ENCODE assay signal across 19 mouse cellular contexts in the genomic region with DNA sequence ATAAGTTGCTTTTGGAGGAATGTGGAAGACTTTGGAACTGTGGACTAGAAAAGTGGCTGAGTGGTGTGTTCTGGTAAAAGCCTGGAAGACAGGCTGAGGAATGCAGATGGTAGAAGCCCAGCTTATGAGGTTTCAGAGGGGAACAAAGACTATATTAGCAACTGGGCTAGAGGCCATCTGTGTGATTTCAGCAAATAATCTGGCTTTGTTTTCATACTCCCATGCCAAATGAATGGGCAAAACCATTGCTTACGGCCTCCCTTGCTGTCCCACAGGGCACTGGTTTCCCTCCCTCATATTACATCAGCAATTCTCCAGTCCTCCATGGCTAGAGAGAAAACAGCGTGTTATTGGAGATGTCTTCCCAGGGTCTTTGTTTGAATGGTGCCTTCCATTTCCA. TPM values are rescaled to one million over a fixed set of nuclear protein-coding genes. Genes with fewer than 3 reads are reported as not detected.
DNase-seq lines count a peak whose midpoint lies in the region; ATAC-seq and TF ChIP-seq lines count a peak whose summit lies in the region.
"Had no signal": no experiment of that assay in that cellular context is flagged by ENCODE, and none has a peak within 500 bp of the region (broad histone marks: within the 10 kb centered on the region; RNA-seq: fewer than 3 reads in every experiment).

No protein-coding gene starts in this region.

- H3K27me3 ChIP-seq in midbrain, postnatal 0 days (ENCODE audit: insufficient read depth, low read length): no peaks in the 10 kb centered on the region
- no peaks in the 10 kb centered on the region for H3K27me3 ChIP-seq in midbrain, embryonic 15.5 days (replicated peaks)
- H3K27me3 ChIP-seq: intestine, embryonic 15.5 days; midbrain, embryonic 12.5 days; neural tube, embryonic 13.5 days had no signal

- no peaks in the 10 kb centered on the region for H3K36me3 ChIP-seq in midbrain, postnatal 0 days (ENCODE audit: insufficient read depth, low read length)
- H3K36me3 ChIP-seq in midbrain, embryonic 15.5 days (replicated peaks): no peaks in the 10 kb centered on the region
- H3K36me3 ChIP-seq: G1E; intestine, embryonic 15.5 days; midbrain, embryonic 12.5 days; neural tube, embryonic 13.5 days had no signal

- no peak for ATAC-seq in midbrain, postnatal 0 days (ENCODE audit: low FRiP score)
- ATAC-seq in midbrain, embryonic 15.5 days (replicated peaks): no peak
- ATAC-seq in activated CD4-positive, CD25-positive, alpha-beta regulatory T cell, adult 4 months: no peak
- ATAC-seq: intestine, embryonic 15.5 days had no signal

- peak; percentile 31 for DNase-seq in adrenal gland, postnatal 14 days
- DNase-seq in adrenal gland, postnatal 25 days: no peak
- DNase-seq in heart, adult 11 months: peak; percentile 90
- no peak for DNase-seq in heart, postnatal 25 days (ENCODE audit: low spot score)
- peak; percentile 40 for DNase-seq in midbrain, postnatal 0 days (ENCODE audit: low spot score)
- DNase-seq: cerebellum, adult 8-10 months; gastrocnemius, postnatal 14 days; kidney, postnatal 4 days; right cerebral cortex, adult 18-20 months; thymus, postnatal 14 days had no signal

- no peaks in the 10 kb centered on the region for H3K9me3 ChIP-seq in midbrain, postnatal 0 days (ENCODE audit: low read length)
- no peaks in the 10 kb centered on the region for H3K9me3 ChIP-seq in midbrain, embryonic 15.5 days
- H3K9me3 ChIP-seq: intestine, embryonic 15.5 days; midbrain, embryonic 12.5 days; neural tube, embryonic 13.5 days had no signal

- no peaks in the 10 kb centered on the region for H3K4me1 ChIP-seq in midbrain, postnatal 0 days (ENCODE audit: insufficient read depth, low read length)
- H3K4me1 ChIP-seq in midbrain, embryonic 15.5 days: no peaks in the 10 kb centered on the region
- H3K4me1 ChIP-seq: intestine, embryonic 15.5 days; midbrain, embryonic 12.5 days; neural tube, embryonic 13.5 days had no signal

- H3K4me3 ChIP-seq in midbrain, postnatal 0 days (ENCODE audit: low read depth, low read length): no peak overlapping the region
- no peak overlapping the region for H3K4me3 ChIP-seq in midbrain, embryonic 15.5 days
- H3K4me3 ChIP-seq: intestine, embryonic 15.5 days; midbrain, embryonic 12.5 days; neural tube, embryonic 13.5 days had no signal

- no peak for TF ChIP-seq CTCF in midbrain, postnatal 0 days (IDR thresholded peaks at IDR 0.05)

- 66% methylated on average over 2 of the region's 2 CpGs for WGBS in midbrain, postnatal 0 days
- WGBS in midbrain, embryonic 15.5 days: 60% methylated on average over 2 of the region's 2 CpGs

- H3K4me2 ChIP-seq in midbrain, postnatal 0 days (ENCODE audit: low read depth, low read length, poor library complexity, severe bottlenecking): no peak overlapping the region
- H3K4me2 ChIP-seq in midbrain, embryonic 15.5 days: no peak overlapping the region
- H3K4me2 ChIP-seq: hindbrain, embryonic 14.5 days; intestine, embryonic 15.5 days; midbrain, embryonic 12.5 days; neural tube, embryonic 13.5 days had no signal

- H3K9ac ChIP-seq in midbrain, postnatal 0 days (replicated peaks; ENCODE audit: low read length, poor library complexity, severe bottlenecking): no peak overlapping the region
- no peak overlapping the region for H3K9ac ChIP-seq in midbrain, embryonic 15.5 days
- H3K9ac ChIP-seq: hindbrain, embryonic 14.5 days; intestine, embryonic 15.5 days; liver, embryonic 14.5 days; midbrain, embryonic 12.5 days; neural tube, embryonic 13.5 days had no signal

- no peak overlapping the region for H3K27ac ChIP-seq in midbrain, postnatal 0 days (ENCODE audit: low read depth, low read length)
- no peak overlapping the region for H3K27ac ChIP-seq in midbrain, embryonic 15.5 days
- H3K27ac ChIP-seq: hindbrain, embryonic 14.5 days; intestine, embryonic 15.5 days; liver, embryonic 14.5 days; macrophage; midbrain, embryonic 12.5 days; neural tube, embryonic 13.5 days had no signal

- intact Hi-C loops in heart, postnatal 25 days (cut with DNase I): no loop called here

RNA-seq across cellular contexts. Expression of a gene that starts 17.4 kb away (rescaled TPM):
- total RNA-seq in adrenal gland, postnatal 14 days (2021): 5.1 and 6.0 TPM in 2 replicates
- total RNA-seq in adrenal gland, postnatal 25 days (2021): 6.1 and 6.8 TPM in 2 replicates
- 1 to 10 TPM; 4.9 to 5.5 TPM for total RNA-seq in heart, postnatal 25 days (2021)
- 7.4 and 15.5 TPM in 2 replicates for total RNA-seq in midbrain, postnatal 0 days (2014; rRNA removed)
- 4.2 and 4.8 TPM in 2 replicates for polyA plus RNA-seq in midbrain, postnatal 0 days (2015; fragmentation: Nextera tagmentation; extraction: Ambion mirVana)
- polyA plus RNA-seq in midbrain, embryonic 15.5 days (2015; fragmentation: Nextera tagmentation; extraction: Ambion mirVana): 5.1 and 5.2 TPM in 2 replicates
- polyA plus RNA-seq in activated CD4-positive, CD25-positive, alpha-beta regulatory T cell, adult 4 months (2017; shearing (Covaris generic)): 1 to 10 TPM; 5.6 to 6.1 TPM

RNA-seq across cellular contexts. Expression of a gene that starts 36.8 kb away (rescaled TPM):
- total RNA-seq in adrenal gland, postnatal 14 days (2021): 10.2 and 11.0 TPM in 2 replicates
- 6.1 and 9.6 TPM in 2 replicates for total RNA-seq in adrenal gland, postnatal 25 days (2021)
- total RNA-seq in heart, postnatal 25 days (2021): 10 to 100 TPM; 35.2 to 40.9 TPM
- total RNA-seq in midbrain, postnatal 0 days (2014; rRNA removed): 17.4 and 21.1 TPM in 2 replicates
- 57.5 and 61.1 TPM in 2 replicates for polyA plus RNA-seq in midbrain, postnatal 0 days (2015; fragmentation: Nextera tagmentation; extraction: Ambion mirVana)
- 31.7 and 35.1 TPM in 2 replicates for polyA plus RNA-seq in midbrain, embryonic 15.5 days (2015; fragmentation: Nextera tagmentation; extraction: Ambion mirVana)
- polyA plus RNA-seq in activated CD4-positive, CD25-positive, alpha-beta regulatory T cell, adult 4 months (2017; shearing (Covaris generic)): under 1 TPM; 0.28 to 0.48 TPM

Comparison
In these comparisons a context has a peak if more than half of its experiments do, and no peak if none do; other contexts are left out.
1. DNase-seq: peak in adrenal gland, postnatal 14 days (single experiment), heart, adult 11 months (single experiment) and midbrain, postnatal 0 days (single experiment); none in adrenal gland, postnatal 25 days (single experiment) and heart, postnatal 25 days (single experiment).